Mouse (Mus musculus) heart, embryonic 13.5 days (tissue): ENCODE results near the gene Psmd13. TPM values are rescaled to one million over a fixed set of nuclear protein-coding genes. Genes with fewer than 3 reads are reported as not detected.

Source experiments
- ATAC-seq: fragments of 200-750 bp; cut with Nextera tagmentation; 2 replicates; pipeline ENCODE4 v1.8.0; 2017; ENCODE audit warnings: moderate TSS enrichment; ENCODE audit not compliant: insufficient number of reproducible peaks, low FRiP score, low TSS enrichment; ENCODE audit errors: extremely low read depth
- H3K27ac ChIP-seq: fragments of 300-500 bp; sonication (generic); replicated peaks from 2 replicates; pipeline ENCODE4 v1.5.1; 2015; ENCODE audit warnings: moderate library complexity, mild to moderate bottlenecking, inconsistent platforms
- H3K27me3 ChIP-seq: fragments of 300-500 bp; sonication (generic); replicated peaks from 2 replicates; pipeline ENCODE4 v1.6.1; 2015; ENCODE audit warnings: mild to moderate bottlenecking, inconsistent platforms
- H3K36me3 ChIP-seq: fragments of 300-500 bp; sonication (generic); 2 replicates; pipeline ENCODE4 v1.6.1; 2015; ENCODE audit warnings: mild to moderate bottlenecking, inconsistent platforms
- H3K4me1 ChIP-seq: fragments of 300-500 bp; sonication (generic); 2 replicates; pipeline ENCODE4 v1.6.1; 2015; ENCODE audit warnings: inconsistent platforms
- H3K4me2 ChIP-seq: fragments of 300-500 bp; sonication (generic); 2 replicates; pipeline ENCODE4 v1.6.1; 2015; ENCODE audit warnings: inconsistent platforms, mild to moderate bottlenecking, moderate library complexity
- H3K4me3 ChIP-seq: fragments of 300-500 bp; sonication (generic); 2 replicates; pipeline ENCODE4 v1.5.1; 2015; ENCODE audit warnings: moderate library complexity, mild to moderate bottlenecking, inconsistent platforms
- H3K9ac ChIP-seq: fragments of 300-500 bp; sonication (generic); 2 replicates; pipeline ENCODE4 v1.6.1; 2015; ENCODE audit warnings: inconsistent platforms, mild to moderate bottlenecking, moderate library complexity
- H3K9me3 ChIP-seq: fragments of 300-500 bp; sonication (generic); 2 replicates; pipeline ENCODE4 v1.6.1; 2016; ENCODE audit warnings: inconsistent platforms
- WGBS: fragments of 180-500 bp; shearing (Covaris S2); methylation state at CpG from one replicate; pipeline ENCODE4 v1.1.7; 2015; ENCODE audit warnings: mixed read lengths; 5-methylcytosine and 5-hydroxymethylcytosine counted together
- polyA plus RNA-seq: library from polyadenylated mRNA; unstranded; fragments of >200 nt; fragmentation: Nextera tagmentation; extraction: Ambion mirVana; gene quantifications from 2 replicates; pipeline ENCODE4 v1.2.1, GENCODE M21; 2015

The Psmd13 gene
- polyA plus RNA-seq, result 164 and 190 TPM in 2 replicates

GRCm38 (mm10) chr7:140881696-140882468 is at the start of gene Psmd13, which contains the start of gene Sirt3:
TSS of gene Psmd13 (plus strand) at chr7:140881968.
TSS of gene Sirt3 (minus strand) at chr7:140882309.
- WGBS, result under 1% methylated on average over 59 of the region's 59 CpGs
- no peaks in the 10 kb centered on the region for H3K27me3 ChIP-seq
- peaks cover 42% of the 10 kb centered on the region for H3K36me3 ChIP-seq
- ATAC-seq, result peak; percentile 91
- H3K9ac ChIP-seq, result peak within 1 kb of the TSS; percentile 90
- H3K9me3 ChIP-seq, result no peaks in the 10 kb centered on the region
- peak within 1 kb of the TSS; percentile 89 for H3K4me3 ChIP-seq
- peak within 1 kb of the TSS; percentile 81 for H3K4me2 ChIP-seq
- H3K4me1 ChIP-seq, result peaks cover 27% of the 10 kb centered on the region
- H3K27ac ChIP-seq, result peak within 1 kb of the TSS; percentile 93

- no peak overlapping the region for H3K4me2 ChIP-seq
- no peaks in the 10 kb centered on the region for H3K36me3 ChIP-seq
- H3K4me3 ChIP-seq, result no peak overlapping the region
- no peak overlapping the region for H3K27ac ChIP-seq
- no peaks in the 10 kb centered on the region for H3K9me3 ChIP-seq
- ATAC-seq, result no peak
- 75% methylated on average over 4 of the region's 4 CpGs for WGBS
- H3K27me3 ChIP-seq, result peaks cover 51% of the 10 kb centered on the region
- H3K9ac ChIP-seq, result no peak overlapping the region
- H3K4me1 ChIP-seq, result no peaks in the 10 kb centered on the region
Measured at GRCm38 (mm10) chr7:140833341-140833740, 48.4 kb upstream of the Psmd13 start.

GRCm38 (mm10) chr7:140834968-140835757 is 46.6 kb upstream of the Psmd13 start, which contains the start of gene Urah:
TSS of gene Urah (plus strand) at chr7:140835018.
- WGBS, result 42% methylated on average over 20 of the region's 20 CpGs
- H3K36me3 ChIP-seq, result no peaks in the 10 kb centered on the region
- ATAC-seq, result no peak
- H3K27me3 ChIP-seq, result peaks cover 68% of the 10 kb centered on the region
- H3K27ac ChIP-seq, result no peak within 1 kb of the TSS
- no peak within 1 kb of the TSS for H3K9ac ChIP-seq
- H3K4me2 ChIP-seq, result no peak within 1 kb of the TSS
- no peaks in the 10 kb centered on the region for H3K9me3 ChIP-seq
- no peaks in the 10 kb centered on the region for H3K4me1 ChIP-seq
- no peak within 1 kb of the TSS for H3K4me3 ChIP-seq

- H3K9ac ChIP-seq, result no peak overlapping the region
- ATAC-seq, result no peak
- H3K27me3 ChIP-seq, result peaks cover 71% of the 10 kb centered on the region
- no peaks in the 10 kb centered on the region for H3K9me3 ChIP-seq
- H3K4me2 ChIP-seq, result no peak overlapping the region
- H3K27ac ChIP-seq, result no peak overlapping the region
- H3K36me3 ChIP-seq, result no peaks in the 10 kb centered on the region
- no peak overlapping the region for H3K4me3 ChIP-seq
- WGBS, result 59% methylated on average over 2 of the region's 2 CpGs
- no peaks in the 10 kb centered on the region for H3K4me1 ChIP-seq
Measured at GRCm38 (mm10) chr7:140835758-140836087, 46.0 kb upstream of the Psmd13 start.

GRCm38 (mm10) chr7:140836243-140837115 is 45.3 kb upstream of the Psmd13 start:
- Histone ChIP-seq H3K4me2 (no peak overlapping the region), H3K9me3 (no peaks in the 10 kb centered on the region), H3K4me1 (no peaks in the 10 kb centered on the region), H3K27me3 (peaks cover 77% of the 10 kb centered on the region), H3K27ac (no peak overlapping the region), H3K9ac (no peak overlapping the region), H3K36me3 (no peaks in the 10 kb centered on the region), H3K4me3 (no peak overlapping the region)
- ATAC-seq, result no peak
- WGBS, result 65% methylated on average over 9 of the region's 9 CpGs

GRCm38 (mm10) chr7:140839556-140839955 is 42.2 kb upstream of the Psmd13 start:
- 55% methylated on average over 5 of the region's 5 CpGs for WGBS

GRCm38 (mm10) chr7:140840750-140841735 is 40.7 kb upstream of the Psmd13 start:
- Histone ChIP-seq H3K4me2 (no peak overlapping the region), H3K9ac (no peak overlapping the region), H3K4me1 (no peaks in the 10 kb centered on the region), H3K27me3 (peaks cover 92% of the 10 kb centered on the region), H3K27ac (no peak overlapping the region), H3K36me3 (no peaks in the 10 kb centered on the region), H3K4me3 (no peak overlapping the region), H3K9me3 (no peaks in the 10 kb centered on the region)
- 30% methylated on average over 19 of the region's 19 CpGs for WGBS
- no peak for ATAC-seq

More at GRCm38 (mm10) chr7:140839556-140839955, 42.2 kb upstream of the Psmd13 start:
- ATAC-seq, result no peak
- H3K36me3 ChIP-seq, result no peaks in the 10 kb centered on the region
- H3K27ac ChIP-seq, result no peak overlapping the region
- no peak overlapping the region for H3K4me3 ChIP-seq
- no peak overlapping the region for H3K9ac ChIP-seq
- H3K4me2 ChIP-seq, result no peak overlapping the region
- peaks cover 93% of the 10 kb centered on the region for H3K27me3 ChIP-seq
- no peaks in the 10 kb centered on the region for H3K9me3 ChIP-seq
- no peaks in the 10 kb centered on the region for H3K4me1 ChIP-seq

GRCm38 (mm10) chr7:140843806-140844205 is 38.0 kb upstream of the Psmd13 start:
- no peak overlapping the region for H3K27ac ChIP-seq
- no peak overlapping the region for H3K9ac ChIP-seq
- H3K9me3 ChIP-seq, result no peaks in the 10 kb centered on the region
- no peak for ATAC-seq
- H3K36me3 ChIP-seq, result no peaks in the 10 kb centered on the region
- H3K27me3 ChIP-seq, result peaks cover 83% of the 10 kb centered on the region
- H3K4me3 ChIP-seq, result no peak overlapping the region
- peaks cover 10% of the 10 kb centered on the region; the same call in 1 of the 2 replicates for H3K4me1 ChIP-seq
- WGBS, result 61% methylated on average over 7 of the region's 7 CpGs
- H3K4me2 ChIP-seq, result no peak overlapping the region

GRCm38 (mm10) chr7:140844905-140845665 is 36.7 kb upstream of the Psmd13 start, which contains the start of gene Scgb1c1:
TSS of gene Scgb1c1 (plus strand) at chr7:140845547.
- no peak within 1 kb of the TSS for H3K4me2 ChIP-seq
- no peak; the same call in 1 of the 2 replicates for ATAC-seq
- no peak within 1 kb of the TSS for H3K4me3 ChIP-seq
- H3K27ac ChIP-seq, result no peak within 1 kb of the TSS
- H3K27me3 ChIP-seq, result peaks cover 70% of the 10 kb centered on the region
- H3K4me1 ChIP-seq, result peaks cover 10% of the 10 kb centered on the region; the same call in 1 of the 2 replicates
- no peaks in the 10 kb centered on the region for H3K36me3 ChIP-seq
- no peak within 1 kb of the TSS for H3K9ac ChIP-seq
- WGBS, result 25% methylated on average over 14 of the region's 14 CpGs
- no peaks in the 10 kb centered on the region for H3K9me3 ChIP-seq
